Mouse (Mus musculus) brain, embryonic 14.5 days (tissue): Measurements from ENCODE around the gene Gm49661.

Experiments used
- CTCF ChIP-seq: fragments of 200-500 bp; IDR thresholded peaks from 2 replicates; pipeline ENCODE4 v1.5.1; 2012; ENCODE audit warnings: inconsistent platforms, mild to moderate bottlenecking, moderate library complexity, borderline replicate concordance; ENCODE audit not compliant: insufficient read depth, insufficient read length; ENCODE audit errors: extremely low read depth
- POLR2A ChIP-seq: fragments of 200-500 bp; IDR thresholded peaks from 2 replicates; pipeline ENCODE4 v1.6.1; 2012; ENCODE audit warnings: mild to moderate bottlenecking, inconsistent platforms, borderline replicate concordance; ENCODE audit not compliant: poor library complexity, insufficient read depth, insufficient read length, severe bottlenecking; ENCODE audit errors: extremely low read depth

DNA sequence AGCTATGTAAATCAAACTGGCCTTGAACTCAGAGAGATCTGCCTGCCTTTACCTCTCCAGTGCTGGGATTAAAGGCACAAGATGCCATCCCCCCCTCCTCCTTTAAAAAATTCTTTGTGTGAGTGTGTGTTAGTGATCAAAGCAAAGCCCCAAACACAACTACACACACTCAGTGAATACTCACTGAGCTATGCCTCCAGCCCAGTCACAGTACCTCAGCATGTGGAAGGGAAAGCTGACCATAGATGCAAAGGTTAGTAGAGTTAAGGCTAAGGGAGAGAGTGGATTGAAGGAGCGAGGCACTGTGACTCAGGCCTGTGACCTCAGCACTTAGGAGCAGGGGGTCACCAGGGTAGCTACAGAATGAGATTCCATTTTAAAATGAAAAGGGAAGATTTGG, 3.8 kb upstream of the Gm49661 start:
- TF ChIP-seq CTCF (no peak), POLR2A (no peak)
